Mouse (Mus musculus): ENCODE data around the gene 4931406P16Rik.
"Not testable (repeated sequence)": the region's sequence is repeated elsewhere in the genome, so short reads cannot be mapped to it uniquely, and the experiment has no call there.

DNA sequence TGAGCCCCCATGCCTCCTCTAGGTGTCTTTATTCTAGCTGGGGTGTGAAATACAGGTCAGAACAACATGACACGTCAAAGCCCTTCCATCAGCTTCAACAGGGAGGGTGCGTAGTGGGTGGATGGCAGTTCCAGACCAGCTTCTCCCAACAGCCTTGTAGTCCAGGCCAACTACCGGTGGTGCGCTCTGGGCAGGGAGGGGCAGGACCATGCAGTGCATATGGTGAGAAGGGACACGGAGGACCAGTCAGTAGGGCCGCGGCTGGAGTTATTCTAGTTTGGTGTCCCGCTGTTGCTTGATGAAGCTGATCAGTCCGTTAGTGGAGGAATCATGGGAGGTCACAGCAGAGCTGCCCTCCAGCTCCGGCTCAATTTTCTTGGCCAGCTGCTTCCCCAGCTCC is 111.2 kb downstream of the 4931406P16Rik start:
- not testable (repeated sequence) for TF ChIP-seq POLR2A, CTCF (IDR thresholded peaks at IDR 0.05; ENCODE audit: insufficient read depth, low read depth, low read length)
